Comparison of ENCODE assay signal across 19 mouse cellular contexts in the genomic region with DNA sequence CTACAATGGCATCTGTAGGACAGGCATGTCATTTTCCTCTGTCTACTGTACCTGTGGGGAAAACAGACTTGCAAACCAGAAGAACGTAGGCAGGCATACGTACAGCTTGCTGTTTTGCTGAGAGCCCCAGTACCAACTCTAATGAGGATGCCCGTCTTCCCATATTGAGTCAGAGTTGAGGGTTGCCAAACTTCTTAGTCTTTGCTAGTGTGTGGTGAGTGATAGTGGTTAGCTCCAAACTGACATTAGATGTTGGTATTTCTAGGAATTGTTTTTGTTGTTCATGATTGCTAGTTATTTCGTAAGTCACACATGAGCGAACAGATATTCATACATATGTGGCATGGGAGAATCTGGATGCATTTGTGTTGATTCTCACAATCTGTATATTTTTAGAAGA.
A peak's percentile ranks its signal among the peaks of the same experiment; 100 is the strongest.
DNase-seq lines count a peak whose midpoint lies in the region; ATAC-seq and TF ChIP-seq lines count a peak whose summit lies in the region.
"Had no signal": no experiment of that assay in that cellular context is flagged by ENCODE, and none has a peak within 500 bp of the region (broad histone marks: within the 10 kb centered on the region; RNA-seq: fewer than 3 reads in every experiment).

No protein-coding gene starts in this region.

- no peak for DNase-seq in layer of hippocampus, adult 2 months (ENCODE audit: low spot score in 2 of 2)
- no peak for DNase-seq in layer of hippocampus, postnatal 36 days
- no peak for DNase-seq in B cell, adult 2 months
- no peak for DNase-seq in heart, postnatal 36 days
- DNase-seq: adrenal gland, adult 2 months; adrenal gland, adult 8-10 months; adrenal gland, postnatal 10 days; adrenal gland, postnatal 14 days; adrenal gland, postnatal 25 days; adrenal gland, postnatal 36 days; cerebellum, adult 11 months; cerebellum, adult 11-12 months; cerebellum, adult 18-20 months; cerebellum, adult 2 months had no signal

- peak overlapping the region; percentile 83; the same call in 1 of the 2 replicates for H3K27ac ChIP-seq in layer of hippocampus, adult 2 months

- no peak overlapping the region for H3K4me3 ChIP-seq in layer of hippocampus, adult 2 months

- intact Hi-C loops in heart, postnatal 36 days (cut with DNase I), result no loop called here

- TF ChIP-seq CTCF in layer of hippocampus, adult 2 months (conservative IDR thresholded peaks at IDR 0.05), result no peak

- ATAC-seq in granulocyte monocyte progenitor cell, adult 5-6 weeks (replicated peaks; ENCODE audit: poor library complexity, severe bottlenecking), result peak; percentile 50
- ATAC-seq in megakaryocyte progenitor cell, adult 5-6 weeks (replicated peaks; ENCODE audit: poor library complexity), result peak; percentile 61
- ATAC-seq: activated CD4-positive, CD25-positive, alpha-beta regulatory T cell, adult 4 months; CD4-positive, CD25-positive, alpha-beta regulatory T cell, adult 4 months; Patski had no signal
